Mouse (Mus musculus) megakaryocyte, embryonic 14.5 days (primary cell): ENCODE measurements around the gene Galns. TPM values are rescaled to one million over a fixed set of nuclear protein-coding genes. Genes with fewer than 3 reads are reported as not detected.

Experiments used
- H3K27me3 ChIP-seq: replicated peaks from 2 replicates; pipeline ENCODE3; 2012; ENCODE audit warnings: inconsistent platforms
- H3K36me3 ChIP-seq: replicated peaks from 2 replicates; pipeline ENCODE3; 2012; ENCODE audit warnings: low read length, inconsistent platforms, mixed read lengths
- H3K4me1 ChIP-seq: 2 replicates; pipeline ENCODE4 v1.6.1; 2012; ENCODE audit warnings: inconsistent platforms
- H3K4me3 ChIP-seq: replicated peaks from 2 replicates; pipeline ENCODE3; 2012; ENCODE audit warnings: moderate library complexity, mild to moderate bottlenecking, inconsistent platforms
- H3K9me3 ChIP-seq: 2 replicates; pipeline ENCODE4 v1.6.1; 2012; ENCODE audit warnings: inconsistent platforms
- FLI1 ChIP-seq: IDR thresholded peaks from 2 replicates; pipeline ENCODE4 v1.6.1; 2012; ENCODE audit warnings: low read length, inconsistent platforms, mixed read lengths
- GATA1 ChIP-seq: IDR thresholded peaks from 3 replicates; pipeline ENCODE4 v1.6.1; 2012; ENCODE audit warnings: mixed read lengths, low read length, inconsistent platforms, borderline replicate concordance
- polyA plus RNA-seq: library from polyadenylated mRNA; stranded (reverse); fragments of >175 nt; gene quantifications from 2 replicates; pipeline ENCODE4 v1.2.3, GENCODE M21; 2012; ENCODE audit warnings: low replicate concordance; ENCODE audit not compliant: insufficient read depth

Galns gene
- polyA plus RNA-seq, 1 experiment, result 15.3 TPM

- Histone ChIP-seq H3K36me3 (peaks cover 16% of the 10 kb centered on the region), H3K9me3 (no peaks in the 10 kb centered on the region), H3K27me3 (no peaks in the 10 kb centered on the region), H3K4me3 (peak overlapping the region; percentile 74), H3K4me1 (peaks cover 76% of the 10 kb centered on the region)
- no peak for TF ChIP-seq GATA1
- TF ChIP-seq FLI1, result no peak
Observed at GRCm38 (mm10) chr8:122548891-122549439, 62.3 kb downstream of the Galns start.

- Histone ChIP-seq H3K9me3 (no peaks in the 10 kb centered on the region), H3K36me3 (peaks cover 22% of the 10 kb centered on the region), H3K27me3 (no peaks in the 10 kb centered on the region), H3K4me3 (peak overlapping the region; percentile 76), H3K4me1 (peaks cover 82% of the 10 kb centered on the region)
- TF ChIP-seq GATA1 (no peak), FLI1 (no peak)
Observed at GRCm38 (mm10) chr8:122548331-122548730, 62.9 kb downstream of the Galns start.

DNA sequence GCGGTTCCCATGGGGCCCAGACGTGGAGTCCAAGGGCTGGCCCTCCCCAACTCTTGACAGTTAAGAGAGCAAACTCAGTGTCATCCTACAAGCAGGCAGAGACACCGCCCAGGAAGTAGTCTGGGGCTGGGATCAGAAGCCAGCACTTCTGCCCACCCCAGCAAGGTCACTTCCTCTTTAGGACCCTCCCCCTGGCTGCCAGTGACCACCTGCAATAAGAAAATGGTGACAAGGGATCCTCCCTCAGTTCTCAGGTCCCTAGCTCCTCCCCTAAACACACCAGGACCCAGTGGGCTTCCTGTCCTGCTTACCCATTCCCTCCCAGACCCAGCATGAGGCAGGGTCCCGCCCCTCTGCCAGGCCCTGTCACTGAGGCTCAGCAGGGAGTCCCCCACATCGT, 63.4 kb downstream of the Galns start:
- Histone ChIP-seq H3K9me3 (no peaks in the 10 kb centered on the region), H3K36me3 (peaks cover 27% of the 10 kb centered on the region), H3K4me1 (peaks cover 85% of the 10 kb centered on the region), H3K27me3 (no peaks in the 10 kb centered on the region), H3K4me3 (peak overlapping the region; percentile 76)
- TF ChIP-seq GATA1 (no peak), FLI1 (no peak)

GRCm38 (mm10) chr8:122546811-122547453, 64.3 kb downstream of the Galns start:
- Histone ChIP-seq H3K36me3 (peaks cover 36% of the 10 kb centered on the region), H3K9me3 (no peaks in the 10 kb centered on the region), H3K27me3 (no peaks in the 10 kb centered on the region), H3K4me3 (peak overlapping the region; percentile 76), H3K4me1 (peaks cover 91% of the 10 kb centered on the region)
- no peak for TF ChIP-seq GATA1
- TF ChIP-seq FLI1, result no peak

- Histone ChIP-seq H3K9me3 (no peaks in the 10 kb centered on the region), H3K36me3 (peaks cover 43% of the 10 kb centered on the region), H3K27me3 (no peaks in the 10 kb centered on the region), H3K4me1 (peaks cover 94% of the 10 kb centered on the region), H3K4me3 (peak overlapping the region; percentile 76)
- TF ChIP-seq FLI1, result no peak
- TF ChIP-seq GATA1, result no peak
Observed at GRCm38 (mm10) chr8:122546066-122546755, 65.1 kb downstream of the Galns start.

DNA sequence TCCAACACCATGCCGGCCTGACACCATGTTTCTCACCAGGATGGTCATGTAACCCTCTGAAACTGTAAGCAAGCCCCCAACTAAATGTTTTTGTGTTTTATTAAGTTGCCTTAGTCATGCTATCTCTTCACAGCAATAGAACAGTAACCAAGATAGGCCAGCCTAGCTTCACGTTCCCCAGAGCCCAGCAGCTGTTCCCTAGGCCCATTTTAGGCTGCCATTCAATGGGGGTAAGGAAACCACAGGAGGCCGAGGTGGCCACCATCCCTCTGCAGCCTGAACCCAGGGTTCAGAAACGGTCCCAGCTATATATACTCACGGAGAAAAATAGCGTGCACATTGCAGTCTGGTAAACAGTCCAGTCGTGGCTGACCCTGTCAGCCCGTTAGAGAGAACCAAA, 67.1 kb downstream of the Galns start:
- Histone ChIP-seq H3K4me3 (no peak overlapping the region), H3K27me3 (no peaks in the 10 kb centered on the region), H3K4me1 (peaks cover 88% of the 10 kb centered on the region), H3K9me3 (no peaks in the 10 kb centered on the region), H3K36me3 (peaks cover 57% of the 10 kb centered on the region)
- no peak for TF ChIP-seq GATA1
- no peak for TF ChIP-seq FLI1

- H3K4me3 ChIP-seq, result no peak overlapping the region
- no peaks in the 10 kb centered on the region for H3K27me3 ChIP-seq
- no peak for TF ChIP-seq GATA1
- no peak for TF ChIP-seq FLI1
- peaks cover 73% of the 10 kb centered on the region for H3K36me3 ChIP-seq
- peaks cover under 1% of the 10 kb centered on the region; the same call in 1 of the 2 replicates for H3K9me3 ChIP-seq
- H3K4me1 ChIP-seq, result peaks cover 72% of the 10 kb centered on the region
Observed at GRCm38 (mm10) chr8:122538310-122539076, 72.8 kb downstream of the Galns start.

DNA sequence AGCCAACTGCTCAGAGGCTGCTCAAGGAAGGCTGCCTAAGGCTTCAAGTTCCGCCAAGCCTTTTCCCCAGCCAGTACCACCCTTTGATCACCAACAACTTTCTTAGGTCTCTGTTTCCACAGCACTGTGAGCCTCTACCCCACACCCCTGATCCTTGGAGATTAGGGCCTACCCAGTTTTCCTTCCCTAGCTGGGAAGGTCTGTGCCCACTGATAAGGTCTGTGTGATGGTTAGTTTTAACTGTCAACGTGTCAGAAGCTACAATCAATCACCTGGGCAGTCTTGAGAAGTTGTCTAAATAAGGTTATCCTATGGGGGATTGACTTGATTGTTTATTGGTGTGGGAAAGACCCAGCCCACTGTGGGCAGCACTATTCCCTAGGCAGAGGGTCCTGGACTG, 73.5 kb downstream of the Galns start:
- TF ChIP-seq FLI1 (no peak), GATA1 (no peak)
- H3K27me3 ChIP-seq, result no peaks in the 10 kb centered on the region
- peaks cover 72% of the 10 kb centered on the region for H3K4me1 ChIP-seq
- H3K9me3 ChIP-seq, result peaks cover 3% of the 10 kb centered on the region; the same call in 1 of the 2 replicates
- H3K4me3 ChIP-seq, result no peak overlapping the region
- H3K36me3 ChIP-seq, result peaks cover 72% of the 10 kb centered on the region

GRCm38 (mm10) chr8:122537033-122537432, 74.2 kb downstream of the Galns start:
- peaks cover 3% of the 10 kb centered on the region; the same call in 1 of the 2 replicates for H3K9me3 ChIP-seq
- no peaks in the 10 kb centered on the region for H3K27me3 ChIP-seq
- H3K4me3 ChIP-seq, result no peak overlapping the region
- H3K4me1 ChIP-seq, result peaks cover 72% of the 10 kb centered on the region
- TF ChIP-seq FLI1 (no peak), GATA1 (no peak)
- H3K36me3 ChIP-seq, result peaks cover 70% of the 10 kb centered on the region
